Mouse (Mus musculus) C2C12 (cell line): ENCODE measurements around the gene Olfr370.

Experiments used
- CEBPB ChIP-seq: IDR thresholded peaks from one replicate; pipeline ENCODE4 v1.6.1; 2011; ENCODE audit warnings: low read depth, mild to moderate bottlenecking, control low read depth, moderate library complexity
- CTCF ChIP-seq: IDR thresholded peaks from one replicate; pipeline ENCODE4 v1.5.1; 2011; ENCODE audit not compliant: control insufficient read depth, insufficient read depth, insufficient read length
- FOSL1 ChIP-seq: IDR thresholded peaks from one replicate; pipeline ENCODE4 v1.8.0; 2011; ENCODE audit warnings: mild to moderate bottlenecking, low read length; ENCODE audit not compliant: poor library complexity, insufficient read depth, severe bottlenecking
- MYOD1 ChIP-seq: IDR thresholded peaks from one replicate; pipeline ENCODE4 v1.6.1; 2011; ENCODE audit warnings: low read depth; ENCODE audit not compliant: control insufficient read depth, insufficient read length
- MYOG ChIP-seq: IDR thresholded peaks from one replicate; pipeline ENCODE4 v1.6.1; 2011; ENCODE audit not compliant: control insufficient read depth, insufficient read length; ENCODE audit errors: extremely low read depth
- USF1 ChIP-seq: IDR thresholded peaks from one replicate; pipeline ENCODE4 v1.6.1; 2011; ENCODE audit warnings: low read depth, mild to moderate bottlenecking, control low read depth, moderate library complexity

- TF ChIP-seq USF1 (no peak), CTCF (no peak), MYOD1 (no peak), FOSL1 (no peak), MYOG (no peak), CEBPB (no peak)
Measured at GRCm38 (mm10) chr8:83572246-83572812, 36.7 kb downstream of the Olfr370 start.
